Mouse (Mus musculus) cerebellum, adult 2 months (tissue): ENCODE measurements at regions not wholly inside any gene's neighbourhood (a gene's known extent, or its start where the extent isn't known, plus 50 kb on each side); places are given as distances from the start of the nearest gene placed in this dataset.

Source experiments
- CTCF ChIP-seq: fragments of 200-500 bp; IDR thresholded peaks from 2 replicates; pipeline ENCODE4 v1.5.1; 2011; ENCODE audit warnings: low read depth, mild to moderate bottlenecking, control low read depth, low read length, moderate library complexity, borderline replicate concordance; ENCODE audit not compliant: insufficient read depth
- POLR2A ChIP-seq: fragments of 200-500 bp; IDR thresholded peaks from 2 replicates; pipeline ENCODE4 v1.6.1; 2011; ENCODE audit warnings: low read length, control low read depth, borderline replicate concordance; ENCODE audit not compliant: insufficient read depth

- TF ChIP-seq CTCF (no peak), POLR2A (no peak)
Observed at GRCm38 (mm10) chr9:92890063-92890462, 348.0 kb downstream of the Plod2 start.
